Mouse (Mus musculus): ENCODE data around the gene Frmd4a. TPM values are rescaled to one million over a fixed set of nuclear protein-coding genes. Genes with fewer than 3 reads are reported as not detected.

Frmd4a gene
- polyA plus RNA-seq, 1 experiment from 2014 or later = 22.9 TPM

DNA sequence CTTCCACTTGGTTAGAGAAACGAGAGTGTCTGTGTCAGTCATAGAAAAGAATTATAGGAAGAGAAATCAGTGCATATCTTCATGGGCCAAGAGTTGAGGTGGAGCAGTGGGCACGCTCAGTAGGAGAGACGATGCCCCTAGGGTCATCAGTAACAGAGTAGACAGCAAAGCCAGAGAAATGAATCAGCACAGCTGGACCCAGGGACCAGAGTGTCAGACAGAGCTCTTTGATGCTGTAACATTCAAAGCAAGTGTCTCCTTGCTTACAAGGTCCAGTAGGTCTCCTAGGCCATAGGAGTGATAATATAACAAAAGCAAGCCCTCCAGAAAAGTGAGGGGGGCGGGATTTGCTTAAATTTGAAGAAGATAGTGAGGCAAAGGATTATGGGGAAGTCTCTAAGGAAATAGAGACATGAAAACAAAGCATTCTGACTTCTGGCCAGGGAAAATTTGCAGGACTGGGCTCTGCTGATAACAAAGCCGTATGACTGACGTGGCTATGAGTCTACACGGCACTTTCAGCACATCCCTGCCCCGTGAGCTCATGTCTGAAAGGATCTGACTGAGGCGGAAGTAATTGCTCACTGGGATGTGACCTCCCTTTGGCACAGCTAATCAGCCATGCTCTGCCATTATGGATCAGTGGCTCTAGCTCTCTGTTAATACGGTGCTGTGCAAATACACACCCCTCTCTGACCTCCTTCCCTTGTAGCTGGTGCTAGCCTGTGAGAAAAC, 243.0 kb downstream of the Frmd4a start:
- Histone ChIP-seq H3K4me1 (no peaks in the 10 kb centered on the region), H3K4me2 (no peak overlapping the region), H3K4me3 (replicated peaks) (no peak overlapping the region), H3K27ac (no peak overlapping the region), H3K9ac (no peak overlapping the region), H3K9me3 (no peaks in the 10 kb centered on the region), H3K27me3 (replicated peaks) (no peaks in the 10 kb centered on the region), H3K36me3 (no peaks in the 10 kb centered on the region)
- ATAC-seq (ENCODE audit: insufficient read depth, low FRiP score, low read depth) = no peak
- WGBS = 50% methylated on average over 10 of the region's 10 CpGs

GRCm38 (mm10) chr2:4262667-4263066, 245.2 kb downstream of the Frmd4a start:
- WGBS = 80% methylated on average over 3 of the region's 3 CpGs
- Histone ChIP-seq H3K27ac (no peak overlapping the region), H3K9me3 (no peaks in the 10 kb centered on the region), H3K27me3 (replicated peaks) (no peaks in the 10 kb centered on the region), H3K36me3 (no peaks in the 10 kb centered on the region), H3K4me3 (replicated peaks) (no peak overlapping the region), H3K4me2 (no peak overlapping the region), H3K9ac (no peak overlapping the region), H3K4me1 (no peaks in the 10 kb centered on the region)
- no peak for ATAC-seq (ENCODE audit: insufficient read depth, low FRiP score, low read depth)

- no peaks in the 10 kb centered on the region for H3K27me3 ChIP-seq (replicated peaks)
- no peak overlapping the region for H3K9ac ChIP-seq
- H3K4me1 ChIP-seq = no peaks in the 10 kb centered on the region
- ATAC-seq (ENCODE audit: insufficient read depth, low FRiP score, low read depth) = no peak
- H3K9me3 ChIP-seq = no peaks in the 10 kb centered on the region
- 81% methylated on average over 7 of the region's 7 CpGs for WGBS
- no peak overlapping the region for H3K4me2 ChIP-seq
- H3K4me3 ChIP-seq (replicated peaks) = no peak overlapping the region
- H3K27ac ChIP-seq = no peak overlapping the region
- H3K36me3 ChIP-seq = no peaks in the 10 kb centered on the region
Observed at GRCm38 (mm10) chr2:4267377-4267776, 249.9 kb downstream of the Frmd4a start.

- ATAC-seq (ENCODE audit: insufficient read depth, low FRiP score, low read depth) = peak; percentile 58; the same call in 1 of the 2 replicates
- Histone ChIP-seq H3K27me3 (replicated peaks) (no peaks in the 10 kb centered on the region), H3K4me1 (peaks cover 8% of the 10 kb centered on the region), H3K36me3 (no peaks in the 10 kb centered on the region), H3K27ac (no peak overlapping the region), H3K9me3 (no peaks in the 10 kb centered on the region), H3K9ac (no peak overlapping the region), H3K4me2 (no peak overlapping the region), H3K4me3 (replicated peaks) (no peak overlapping the region)
- WGBS = 27% methylated on average over 5 of the region's 5 CpGs
Observed at GRCm38 (mm10) chr2:4282777-4283176, 265.3 kb downstream of the Frmd4a start.

DNA sequence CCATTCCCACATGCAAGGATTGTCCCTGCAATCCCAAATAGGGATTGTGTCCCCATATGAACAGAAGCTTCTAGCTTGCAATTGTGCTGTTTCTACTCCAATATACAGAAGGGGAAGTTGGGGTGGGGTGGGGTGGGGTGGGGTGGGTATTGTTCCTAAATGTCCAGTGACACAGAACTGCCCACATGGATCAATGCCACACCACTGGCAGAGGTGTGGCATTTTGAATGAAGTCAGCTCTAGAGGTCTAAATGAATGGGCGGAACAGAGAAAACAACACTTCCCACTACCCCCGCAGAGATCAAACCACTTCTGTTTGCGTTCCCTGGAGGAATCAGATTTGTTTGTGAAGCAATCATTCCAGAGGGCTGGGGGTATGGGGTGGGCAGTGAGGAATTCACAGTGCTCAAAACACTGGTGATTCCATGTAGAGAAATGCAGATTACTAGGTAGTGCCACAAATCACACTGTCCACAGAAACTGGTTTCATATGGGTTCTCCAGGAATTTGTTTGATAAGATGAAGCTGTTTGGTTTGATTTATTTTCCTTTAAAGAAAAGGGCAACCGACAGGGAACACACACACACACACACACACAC, 268.3 kb downstream of the Frmd4a start:
- no peak for ATAC-seq (ENCODE audit: insufficient read depth, low FRiP score, low read depth)
- Histone ChIP-seq H3K4me1 (peaks cover 8% of the 10 kb centered on the region), H3K9me3 (no peaks in the 10 kb centered on the region), H3K4me3 (replicated peaks) (no peak overlapping the region), H3K27me3 (replicated peaks) (no peaks in the 10 kb centered on the region), H3K36me3 (no peaks in the 10 kb centered on the region), H3K9ac (no peak overlapping the region), H3K4me2 (peak overlapping the region; percentile 27; the same call in 1 of the 2 replicates), H3K27ac (no peak overlapping the region)
- WGBS = 32% methylated on average over 4 of the region's 4 CpGs

DNA sequence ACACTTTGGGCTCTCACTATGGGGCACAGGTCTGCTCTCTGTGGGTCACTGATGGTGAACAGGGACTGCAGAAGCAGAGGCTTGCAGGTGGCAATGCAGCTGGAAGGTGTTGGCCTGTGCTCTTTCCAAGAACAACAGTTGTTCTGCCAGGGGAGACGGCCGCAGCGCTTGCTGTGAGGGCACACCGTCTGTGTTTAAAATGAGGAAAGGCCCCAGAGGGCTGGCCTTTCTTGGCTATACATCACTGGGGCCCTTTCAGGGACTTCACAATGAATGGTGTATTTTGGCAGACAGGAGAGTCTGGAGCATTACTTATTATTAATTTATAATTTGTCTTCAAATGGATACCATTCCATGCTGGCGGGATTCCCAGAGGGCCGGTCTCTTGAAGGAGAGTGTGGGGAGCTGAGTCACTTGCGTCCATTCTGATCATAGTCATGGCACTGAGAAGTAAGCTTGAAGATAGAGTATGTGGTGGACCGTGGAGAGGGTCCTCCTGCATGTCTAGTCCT, 268.9 kb downstream of the Frmd4a start:
- H3K36me3 ChIP-seq = no peaks in the 10 kb centered on the region
- H3K4me2 ChIP-seq = peak overlapping the region; percentile 27
- peaks cover 8% of the 10 kb centered on the region for H3K4me1 ChIP-seq
- peak; percentile 32; the same call in 1 of the 2 replicates for ATAC-seq (ENCODE audit: insufficient read depth, low FRiP score, low read depth)
- H3K27ac ChIP-seq = no peak overlapping the region
- no peaks in the 10 kb centered on the region for H3K9me3 ChIP-seq
- H3K9ac ChIP-seq = no peak overlapping the region
- H3K27me3 ChIP-seq (replicated peaks) = no peaks in the 10 kb centered on the region
- WGBS = 28% methylated on average over 8 of the region's 8 CpGs
- H3K4me3 ChIP-seq (replicated peaks) = no peak overlapping the region

- no peak for ATAC-seq (ENCODE audit: insufficient read depth, low FRiP score, low read depth)
- Histone ChIP-seq H3K4me1 (peaks cover 8% of the 10 kb centered on the region), H3K27ac (no peak overlapping the region), H3K27me3 (replicated peaks) (no peaks in the 10 kb centered on the region), H3K9ac (no peak overlapping the region), H3K4me2 (no peak overlapping the region), H3K36me3 (no peaks in the 10 kb centered on the region), H3K9me3 (no peaks in the 10 kb centered on the region), H3K4me3 (replicated peaks) (no peak overlapping the region)
- WGBS = 83% methylated on average over 2 of the region's 2 CpGs
Observed at GRCm38 (mm10) chr2:4290475-4290874, 273.0 kb downstream of the Frmd4a start.

DNA sequence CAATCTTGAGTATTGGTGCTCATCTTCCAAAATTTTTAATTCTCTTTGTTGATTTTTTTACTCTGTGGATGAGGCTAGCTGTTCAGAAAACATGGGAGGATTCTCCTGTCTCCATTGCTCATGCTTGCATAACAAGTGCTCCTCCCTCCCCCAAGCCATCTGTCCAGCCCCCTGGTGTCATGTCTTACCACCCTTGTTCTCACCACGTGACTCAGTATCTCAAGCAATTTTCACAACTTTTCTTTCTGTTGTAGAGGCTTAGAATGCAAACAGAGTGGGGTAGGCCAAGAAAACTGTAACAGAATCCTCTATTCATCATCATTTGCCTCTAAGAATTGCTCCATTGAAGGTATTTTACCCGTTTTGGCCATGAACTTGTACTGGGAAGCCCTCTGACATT, 273.6 kb downstream of the Frmd4a start:
- Histone ChIP-seq H3K27me3 (replicated peaks) (no peaks in the 10 kb centered on the region), H3K9me3 (no peaks in the 10 kb centered on the region), H3K4me3 (replicated peaks) (no peak overlapping the region), H3K4me2 (no peak overlapping the region), H3K4me1 (peaks cover 4% of the 10 kb centered on the region; the same call in 1 of the 2 replicates), H3K9ac (no peak overlapping the region), H3K27ac (no peak overlapping the region), H3K36me3 (no peaks in the 10 kb centered on the region)
- ATAC-seq (ENCODE audit: insufficient read depth, low FRiP score, low read depth) = no peak
- WGBS = 62% methylated on average over 2 of the region's 2 CpGs

DNA sequence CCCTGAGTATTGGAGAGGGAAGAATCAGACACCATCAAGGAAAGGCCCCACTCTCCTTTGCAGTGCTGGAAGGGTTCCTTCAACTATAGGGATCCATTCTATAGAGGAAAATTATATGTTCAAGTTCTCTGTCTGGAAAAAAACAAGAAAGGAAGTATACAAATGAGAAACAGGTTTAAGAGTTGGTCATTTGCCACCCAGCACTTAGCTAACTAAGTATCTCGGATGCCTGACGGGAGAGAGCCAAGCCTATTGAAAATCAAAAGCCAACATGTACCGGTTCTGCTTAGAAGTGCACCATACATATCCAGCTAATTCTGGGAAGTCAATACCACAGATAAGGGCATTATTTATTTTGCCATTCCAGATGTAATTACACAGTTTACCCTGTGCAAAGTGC, 274.2 kb downstream of the Frmd4a start:
- 75% methylated on average over 3 of the region's 3 CpGs for WGBS
- Histone ChIP-seq H3K27ac (no peak overlapping the region), H3K9ac (no peak overlapping the region), H3K27me3 (replicated peaks) (no peaks in the 10 kb centered on the region), H3K4me1 (no peaks in the 10 kb centered on the region), H3K4me2 (no peak overlapping the region), H3K9me3 (no peaks in the 10 kb centered on the region), H3K4me3 (replicated peaks) (no peak overlapping the region), H3K36me3 (no peaks in the 10 kb centered on the region)
- ATAC-seq (ENCODE audit: insufficient read depth, low FRiP score, low read depth) = no peak

- no peaks in the 10 kb centered on the region for H3K27me3 ChIP-seq (replicated peaks)
- peaks cover 10% of the 10 kb centered on the region; the same call in 1 of the 2 replicates for H3K4me1 ChIP-seq
- ATAC-seq (ENCODE audit: insufficient read depth, low FRiP score, low read depth) = no peak
- H3K9ac ChIP-seq = no peak overlapping the region
- no peak overlapping the region for H3K4me2 ChIP-seq
- no peak overlapping the region for H3K4me3 ChIP-seq (replicated peaks)
- H3K9me3 ChIP-seq = no peaks in the 10 kb centered on the region
- no peaks in the 10 kb centered on the region for H3K36me3 ChIP-seq
- no peak overlapping the region for H3K27ac ChIP-seq
- WGBS = 82% methylated on average over 1 of the region's 1 CpGs
Observed at GRCm38 (mm10) chr2:4293726-4294125, 276.2 kb downstream of the Frmd4a start.

- Histone ChIP-seq H3K4me3 (replicated peaks) (no peak overlapping the region), H3K36me3 (no peaks in the 10 kb centered on the region), H3K27ac (no peak overlapping the region), H3K27me3 (replicated peaks) (no peaks in the 10 kb centered on the region), H3K4me2 (no peak overlapping the region), H3K9me3 (no peaks in the 10 kb centered on the region), H3K4me1 (peaks cover 19% of the 10 kb centered on the region), H3K9ac (no peak overlapping the region)
- no peak for ATAC-seq (ENCODE audit: insufficient read depth, low FRiP score, low read depth)
Observed at GRCm38 (mm10) chr2:4295641-4296040, 278.1 kb downstream of the Frmd4a start.

DNA sequence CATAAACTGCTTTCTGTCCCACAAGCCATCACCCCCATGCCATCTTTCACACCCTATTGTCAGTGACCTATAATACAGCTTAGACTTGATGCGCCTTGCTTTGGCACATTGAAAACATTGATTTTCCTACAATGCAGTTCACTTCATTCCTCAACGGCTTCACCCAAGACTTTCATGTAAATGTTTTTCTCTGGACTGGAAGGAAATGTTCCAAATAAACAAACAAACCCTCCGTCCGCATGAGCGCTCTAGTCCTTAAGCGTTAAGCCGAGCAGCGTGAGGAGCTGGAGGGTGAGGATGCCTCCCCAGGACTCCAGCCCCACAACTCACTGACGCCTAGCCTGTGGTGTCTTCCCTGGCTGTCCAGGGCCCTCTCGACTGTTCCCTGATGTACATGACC, 279.4 kb downstream of the Frmd4a start:
- no peaks in the 10 kb centered on the region for H3K27me3 ChIP-seq (replicated peaks)
- no peak overlapping the region for H3K4me3 ChIP-seq (replicated peaks)
- WGBS = 64% methylated on average over 10 of the region's 10 CpGs
- H3K9me3 ChIP-seq = no peaks in the 10 kb centered on the region
- no peak overlapping the region for H3K9ac ChIP-seq
- ATAC-seq (ENCODE audit: insufficient read depth, low FRiP score, low read depth) = no peak
- no peaks in the 10 kb centered on the region for H3K36me3 ChIP-seq
- no peak overlapping the region for H3K27ac ChIP-seq
- H3K4me2 ChIP-seq = no peak overlapping the region
- peaks cover 19% of the 10 kb centered on the region for H3K4me1 ChIP-seq
